Mouse (Mus musculus) heart, adult 2 months (tissue): ENCODE data around the gene Mlec.
A peak's percentile ranks its signal among the peaks of the same experiment; 100 is the strongest.

Source experiments
- CTCF ChIP-seq: fragments of 200-600 bp; IDR thresholded peaks from 2 replicates; pipeline ENCODE4 v1.8.1; 2022; ENCODE audit warnings: antibody characterized with exemption, mild to moderate bottlenecking, moderate library complexity
- EP300 ChIP-seq: fragments of 200-500 bp; IDR thresholded peaks from 2 replicates; pipeline ENCODE4 v1.6.1; 2011; ENCODE audit warnings: low read depth, low read length, control low read depth; ENCODE audit not compliant: insufficient read depth
- POLR2A ChIP-seq: fragments of 200-500 bp; IDR thresholded peaks from 2 replicates; pipeline ENCODE4 v1.6.1; 2011; ENCODE audit warnings: mild to moderate bottlenecking, low read depth, low read length, control low read depth; ENCODE audit not compliant: insufficient read depth

DNA sequence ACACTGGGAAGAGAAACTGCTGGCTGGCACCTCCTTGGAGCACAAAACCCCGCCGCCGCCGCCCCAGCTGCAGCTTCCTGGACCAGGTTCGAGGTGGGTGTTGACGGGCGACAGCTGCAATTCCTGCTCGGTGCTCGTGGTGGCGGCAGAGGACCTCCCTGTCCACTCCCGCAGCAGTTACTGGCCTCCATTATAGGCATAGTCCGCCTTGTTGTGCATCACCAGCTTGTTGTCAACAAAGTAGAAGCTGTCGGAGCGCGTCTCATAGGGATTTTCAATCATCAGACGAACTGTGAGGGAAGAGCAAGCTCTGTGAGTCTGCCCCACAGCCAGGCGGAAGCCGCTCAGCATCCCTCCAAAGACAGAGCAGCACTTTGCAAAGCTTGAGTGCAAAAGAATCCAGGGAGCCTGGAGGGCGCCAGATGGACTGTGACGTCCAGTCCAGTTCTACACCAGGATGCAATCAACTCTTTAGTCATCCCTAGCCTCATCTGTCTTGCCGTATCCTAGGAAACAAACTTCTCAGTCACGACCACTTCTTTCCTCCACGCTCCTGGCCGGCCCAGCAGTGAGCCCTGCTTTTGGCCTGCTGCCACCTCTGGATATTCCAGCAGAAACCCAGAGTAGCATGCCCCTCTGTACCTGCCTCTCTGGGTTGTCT lies 32.6 kb downstream of the Mlec start:
- TF ChIP-seq CTCF, result no peak; the same call in 1 of the 2 replicates
- 0 out of 2 replicates have a peak, but pooled peaks have one; percentile 19 for TF ChIP-seq POLR2A
- peak; percentile 95 for TF ChIP-seq EP300
